Mouse (Mus musculus) gastrocnemius, postnatal 4 days (tissue): ENCODE data around the gene Nwd1. TPM values are rescaled to one million over a fixed set of nuclear protein-coding genes. Genes with fewer than 3 reads are reported as not detected.
A peak's percentile ranks its signal among the peaks of the same experiment; 100 is the strongest.
"Not testable (repeated sequence)": the region's sequence is repeated elsewhere in the genome, so short reads cannot be mapped to it uniquely, and the experiment has no call there.

Source experiments
- DNase-seq, 2 experiments: peaks; one replicate each; pipeline ENCODE4 v3.0.0; 2021 to 2022; ENCODE audit warnings: low spot score in 2 of 2, mixed read lengths in 2 of 2
- long read RNA-seq, 2 experiments: library from polyadenylated mRNA; stranded (forward); transcript quantifications; one replicate each; pipeline ENCODE4 v2.0.0; 2021
- total RNA-seq, 2 experiments: library from RNA; stranded (reverse); gene quantifications; 2 replicates each; pipeline ENCODE4 v1.2.3; 2021

Nwd1 gene
- total RNA-seq = 1 to 10 TPM; 1.3 to 1.7 TPM
- long read RNA-seq, experiment 1, partial matches to known transcripts = 0 of 2 reads
- long read RNA-seq, experiment 1, other reads (novel, unspliced or antisense) = 2 of 2 reads
- long read RNA-seq, experiment 2, partial matches to known transcripts = 0 of 1 reads
- long read RNA-seq, experiment 2, other reads (novel, unspliced or antisense) = 1 of 1 reads

GRCm38 (mm10) chr8:72646060-72646767 lies at the start of gene Nwd1:
Gene Nwd1, plus strand, starts transcription at chr8:72646711.
- peak; percentile 63 to 82 for DNase-seq

GRCm38 (mm10) chr8:72642885-72643284 lies 3.6 kb upstream of the Nwd1 start:
- DNase-seq = no peak

GRCm38 (mm10) chr8:72644601-72645000 lies 1.9 kb upstream of the Nwd1 start:
- DNase-seq = no peak

GRCm38 (mm10) chr8:72646768-72647143 lies 245 bp downstream of the Nwd1 start:
- DNase-seq = no peak

GRCm38 (mm10) chr8:72650697-72651096 lies 4.2 kb downstream of the Nwd1 start:
- DNase-seq = no peak

GRCm38 (mm10) chr8:72654565-72655521 lies 8.3 kb downstream of the Nwd1 start:
- no peak for DNase-seq

- DNase-seq = no peak
These were observed 9.0 kb downstream of the Nwd1 start for GRCm38 (mm10) chr8:72655522-72655912.

GRCm38 (mm10) chr8:72659967-72660366 lies 13.5 kb downstream of the Nwd1 start:
- no peak for DNase-seq

- DNase-seq = no peak
These were observed 17.7 kb downstream of the Nwd1 start for GRCm38 (mm10) chr8:72664107-72664652.

- DNase-seq = no peak
These were observed 18.2 kb downstream of the Nwd1 start for GRCm38 (mm10) chr8:72664757-72665156.

- no peak for DNase-seq
These were observed 18.9 kb downstream of the Nwd1 start for GRCm38 (mm10) chr8:72665405-72665804.

GRCm38 (mm10) chr8:72668925-72669324 lies 22.4 kb downstream of the Nwd1 start:
- DNase-seq = no peak

- DNase-seq = no peak
These were observed 26.3 kb downstream of the Nwd1 start for GRCm38 (mm10) chr8:72672802-72673201.

- DNase-seq = no peak
These were observed 27.7 kb downstream of the Nwd1 start for GRCm38 (mm10) chr8:72674184-72674583.

- DNase-seq = no peak
These were observed 29.9 kb downstream of the Nwd1 start for GRCm38 (mm10) chr8:72676436-72676835.

- not testable (repeated sequence) for DNase-seq
These were observed 30.3 kb downstream of the Nwd1 start for GRCm38 (mm10) chr8:72676844-72677243.

- no peak for DNase-seq
These were observed 30.8 kb downstream of the Nwd1 start for GRCm38 (mm10) chr8:72677331-72677730.

- DNase-seq = peak; percentile 35 to 53
These were observed 33.6 kb downstream of the Nwd1 start for GRCm38 (mm10) chr8:72680133-72680532.

GRCm38 (mm10) chr8:72682051-72682687 lies 35.7 kb downstream of the Nwd1 start:
- no peak for DNase-seq

- DNase-seq = no peak
These were observed 36.6 kb downstream of the Nwd1 start for GRCm38 (mm10) chr8:72683010-72683521.
